Mouse (Mus musculus) MEL (cell line): ENCODE data around the gene Pbsn. TPM values are rescaled to one million over a fixed set of nuclear protein-coding genes. Genes with fewer than 3 reads are reported as not detected.
A peak's percentile ranks its signal among the peaks of the same experiment; 100 is the strongest.

Experiments used
- DNase-seq: peaks from one replicate; pipeline ENCODE4 v3.0.0; 2011; ENCODE audit warnings: low read depth, low spot score
- H3K27ac ChIP-seq: 2 replicates; pipeline ENCODE4 v1.5.1; 2012; ENCODE audit warnings: low read depth, mild to moderate bottlenecking, control low read depth, low read length, moderate library complexity; ENCODE audit not compliant: control insufficient read depth
- H3K27me3 ChIP-seq, 2 experiments: fragments of 150-350 bp in 1 of 2; sonication (generic) in 1 of 2; 2 replicates each; pipeline ENCODE4 v1.6.1; 2012; ENCODE audit warnings: low read length in 2 of 2, mild to moderate bottlenecking in 2 of 2, improper control_type of control experiment in 1 of 2, moderate library complexity in 1 of 2; ENCODE audit not compliant: insufficient read depth in 2 of 2, control insufficient read depth in 1 of 2
- H3K36me3 ChIP-seq, 2 experiments: 2 replicates each; pipeline ENCODE4 v1.6.1; 2012 to 2014; ENCODE audit warnings: low read length in 2 of 2, improper control_type of control experiment in 1 of 2, inconsistent platforms in 1 of 2, mild to moderate bottlenecking in 1 of 2; ENCODE audit not compliant: insufficient read depth in 2 of 2, control insufficient read depth in 1 of 2
- H3K4me1 ChIP-seq, 2 experiments: fragments of 150-350 bp in 1 of 2; sonication (generic) in 1 of 2; 2 replicates each; pipeline ENCODE4 v1.6.1; 2012; ENCODE audit warnings: low read length in 2 of 2, improper control_type of control experiment in 1 of 2, mild to moderate bottlenecking in 1 of 2; ENCODE audit not compliant: insufficient read depth in 2 of 2, control insufficient read depth in 1 of 2
- H3K4me3 ChIP-seq, 2 experiments: fragments of 150-350 bp in 1 of 2; sonication (generic) in 1 of 2; 2 replicates each; pipeline ENCODE4 v1.5.1; 2012; ENCODE audit warnings: low read depth in 2 of 2, low read length in 2 of 2, mild to moderate bottlenecking in 2 of 2, moderate library complexity in 2 of 2, control low read depth in 1 of 2, improper control_type of control experiment in 1 of 2; ENCODE audit not compliant: control insufficient read depth in 1 of 2, insufficient read depth in 1 of 2
- H3K79me2 ChIP-seq: 2 replicates; pipeline ENCODE4 v1.6.1; 2012; ENCODE audit warnings: mild to moderate bottlenecking, low read length, moderate library complexity; ENCODE audit not compliant: control insufficient read depth, poor library complexity, insufficient read depth
- H3K9ac ChIP-seq: 2 replicates; pipeline ENCODE4 v1.6.1; 2012; ENCODE audit warnings: low read depth, mild to moderate bottlenecking, control low read depth, low read length, moderate library complexity; ENCODE audit not compliant: control insufficient read depth, poor library complexity, severe bottlenecking
- H3K9me3 ChIP-seq: fragments of 150-350 bp; sonication (generic); replicated peaks from 2 replicates; pipeline ENCODE4 v1.6.1; 2012; ENCODE audit warnings: mild to moderate bottlenecking, low read length, improper control_type of control experiment, moderate library complexity; ENCODE audit not compliant: insufficient read depth
- CHD2 ChIP-seq: IDR thresholded peaks from 2 replicates; pipeline ENCODE4 v1.6.1; 2011; ENCODE audit warnings: low read length, improper control_type of control experiment
- CTCF ChIP-seq, 3 experiments: IDR thresholded peaks in 2 of 3; conservative IDR thresholded peaks in 1 of 3; 2 replicates each; pipeline ENCODE4 v1.5.1; 2011 to 2012; ENCODE audit warnings: low read length in 3 of 3, low read depth in 2 of 3, mild to moderate bottlenecking in 2 of 3, improper control_type of control experiment in 1 of 3, inconsistent platforms in 1 of 3, mixed read lengths in 1 of 3, moderate library complexity in 1 of 3; ENCODE audit not compliant: control insufficient read depth in 1 of 3, insufficient read depth in 1 of 3, poor library complexity in 1 of 3, severe bottlenecking in 1 of 3
- E2F4 ChIP-seq: IDR thresholded peaks from 2 replicates; pipeline ENCODE4 v1.6.1; 2011; ENCODE audit warnings: low read depth, low read length, improper control_type of control experiment, borderline replicate concordance
- EP300 ChIP-seq, 2 experiments: IDR thresholded peaks; 2 replicates each; pipeline ENCODE4 v1.6.1; 2011; ENCODE audit warnings: improper control_type of control experiment in 2 of 2, low read length in 2 of 2, low read depth in 1 of 2, mild to moderate bottlenecking in 1 of 2
- GABPA ChIP-seq: IDR thresholded peaks from 2 replicates; pipeline ENCODE4 v1.6.1; 2012; ENCODE audit warnings: low read depth, mild to moderate bottlenecking, inconsistent platforms, low read length, improper control_type of control experiment, moderate library complexity
- GATA1 ChIP-seq: IDR thresholded peaks from 2 replicates; pipeline ENCODE4 v1.6.1; 2011; ENCODE audit warnings: low read depth, low read length, improper control_type of control experiment
- KAT2A ChIP-seq: conservative IDR thresholded peaks from 2 replicates; pipeline ENCODE4 v1.6.1; 2012; ENCODE audit warnings: low read depth, low read length, improper control_type of control experiment, inconsistent platforms
- MAFK ChIP-seq: IDR thresholded peaks from 2 replicates; pipeline ENCODE4 v1.6.1; 2011; ENCODE audit warnings: low read depth, mild to moderate bottlenecking, low read length, improper control_type of control experiment, borderline replicate concordance
- MYB ChIP-seq: IDR thresholded peaks from 2 replicates; pipeline ENCODE4 v1.6.1; 2011; ENCODE audit warnings: mild to moderate bottlenecking, low read depth, low read length, improper control_type of control experiment
- POLR2A ChIP-seq, 2 experiments: IDR thresholded peaks; 2 replicates each; pipeline ENCODE4 v1.6.1; 2011 to 2012; ENCODE audit warnings: low read length in 2 of 2, mild to moderate bottlenecking in 2 of 2, control low read depth in 1 of 2, improper control_type of control experiment in 1 of 2, low read depth in 1 of 2, moderate library complexity in 1 of 2; ENCODE audit not compliant: control insufficient read depth in 1 of 2, insufficient read depth in 1 of 2, poor library complexity in 1 of 2
- POLR2AphosphoS2 ChIP-seq: IDR thresholded peaks from 2 replicates; pipeline ENCODE4 v1.6.1; 2011; ENCODE audit warnings: low read length, improper control_type of control experiment
- POLR2AphosphoS5 ChIP-seq: IDR thresholded peaks from 2 replicates; pipeline ENCODE4 v1.6.1; 2012; ENCODE audit warnings: low read depth, borderline replicate concordance, mild to moderate bottlenecking, inconsistent platforms, low read length, moderate library complexity, mixed read lengths
- RAD21 ChIP-seq: IDR thresholded peaks from 2 replicates; pipeline ENCODE4 v1.6.1; 2011; ENCODE audit warnings: mild to moderate bottlenecking, low read depth, low read length, improper control_type of control experiment
- RCOR1 ChIP-seq: IDR thresholded peaks from 2 replicates; pipeline ENCODE4 v1.6.1; 2012; ENCODE audit warnings: low read depth, mild to moderate bottlenecking, inconsistent platforms, low read length, improper control_type of control experiment
- SIN3A ChIP-seq: IDR thresholded peaks from 2 replicates; pipeline ENCODE4 v1.6.1; 2012; ENCODE audit warnings: low read length, improper control_type of control experiment, inconsistent platforms
- TCF12 ChIP-seq: IDR thresholded peaks from 2 replicates; pipeline ENCODE4 v1.6.1; 2014; ENCODE audit warnings: low read depth, mild to moderate bottlenecking, inconsistent platforms, low read length, improper control_type of control experiment, moderate library complexity
- USF1 ChIP-seq: IDR thresholded peaks from 2 replicates; pipeline ENCODE4 v1.6.1; 2014; ENCODE audit warnings: low read depth, mild to moderate bottlenecking, inconsistent platforms, low read length, improper control_type of control experiment, moderate library complexity
- ZC3H11A ChIP-seq: IDR thresholded peaks from 2 replicates; pipeline ENCODE4 v1.6.1; 2012; ENCODE audit warnings: low read depth, mild to moderate bottlenecking, inconsistent platforms, low read length, improper control_type of control experiment
- ZMIZ1 ChIP-seq: IDR thresholded peaks from 2 replicates; pipeline ENCODE4 v1.6.1; 2012; ENCODE audit warnings: low read depth, mild to moderate bottlenecking, inconsistent platforms, low read length, improper control_type of control experiment, moderate library complexity
- polyA plus RNA-seq, 2 experiments: library from polyadenylated mRNA; stranded (reverse) in 1 of 2; unstranded in 1 of 2; fragments of >175 nt in 1 of 2; fragments of >200 nt in 1 of 2; gene quantifications; 2 replicates each; pipeline versions ENCODE4 v1.2.1 to v1.2.4; 2012; ENCODE audit warnings: low replicate concordance in 2 of 2, low read depth in 1 of 2; ENCODE audit not compliant: insufficient read length in 2 of 2, insufficient read depth in 1 of 2, missing spikeins in 1 of 2
- total RNA-seq: library from RNA; depleted of rRNA; stranded (reverse); fragments of 300-350 nt; gene quantifications from 2 replicates; pipeline ENCODE4 v1.2.3, GENCODE M21; 2012

The Pbsn gene
- total and polyA plus RNA-seq, 3 experiments, result not detected

DNA sequence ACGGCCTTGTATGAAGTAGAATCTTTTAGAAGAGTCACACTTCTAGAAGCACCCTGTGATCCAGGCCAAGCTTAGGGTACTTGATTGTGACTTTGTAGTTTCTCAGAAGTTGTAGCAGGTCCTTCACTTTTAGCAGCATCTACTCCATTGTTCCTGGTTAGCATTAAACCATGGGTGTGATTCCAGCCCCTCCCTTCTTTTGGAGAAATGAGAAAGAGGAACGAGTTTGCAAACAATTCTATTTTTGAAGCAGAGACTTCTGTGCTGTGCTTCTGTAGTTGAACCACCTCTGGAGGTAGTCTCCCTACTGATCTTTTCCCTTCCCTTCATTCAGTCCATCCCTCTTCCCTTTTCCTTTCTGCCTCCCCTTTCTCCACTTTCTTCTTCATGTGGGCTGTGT is 51.1 kb downstream of the Pbsn start:
- Histone ChIP-seq H3K4me3 (no peak overlapping the region), H3K27ac (no peak overlapping the region), H3K9ac (no peak overlapping the region), H3K4me1 (peaks cover 0 to 2% of the 10 kb centered on the region in 2 experiments; a peak in 1 of 4 replicates), H3K36me3 (peaks cover 0 to 5% of the 10 kb centered on the region in 2 experiments; a peak in 2 of 4 replicates), H3K9me3 (no peaks in the 10 kb centered on the region), H3K27me3 (no peaks in the 10 kb centered on the region), H3K79me2 (no peaks in the 10 kb centered on the region)
- TF ChIP-seq RCOR1 (no peak), TCF12 (no peak), MYB (no peak), E2F4 (no peak), USF1 (no peak), KAT2A (no peak), RAD21 (no peak), MAFK (no peak), ZC3H11A (no peak), GABPA (no peak), POLR2AphosphoS2 (no peak), SIN3A (no peak), ZMIZ1 (no peak), POLR2A (IDR thresholded peaks at IDR 0.05; ENCODE audit: control insufficient read depth in 1 of 2, insufficient read depth in 1 of 2, low read depth in 1 of 2, low read length in 2 of 2, poor library complexity in 1 of 2) (no peak), CTCF (IDR thresholded peaks at IDR 0.05 in 2 of 3, conservative IDR thresholded peaks at IDR 0.05 in 1 of 3; ENCODE audit: control insufficient read depth in 1 of 3, insufficient read depth in 1 of 3, low read depth in 2 of 3, low read length in 3 of 3, poor library complexity in 1 of 3, severe bottlenecking in 1 of 3) (no peak), CHD2 (no peak)
- no peak for DNase-seq

GRCm38 (mm10) chrX:77801543-77801942 is 51.9 kb downstream of the Pbsn start:
- H3K4me1 ChIP-seq, result peaks cover 0 to 2% of the 10 kb centered on the region in 2 experiments; a peak in 1 of 4 replicates
- peaks cover 0 to 5% of the 10 kb centered on the region in 2 experiments; a peak in 2 of 4 replicates for H3K36me3 ChIP-seq
- peak; percentile 38 for DNase-seq
- H3K79me2 ChIP-seq, result no peaks in the 10 kb centered on the region
- no peak overlapping the region for H3K4me3 ChIP-seq
- H3K9ac ChIP-seq, result no peak overlapping the region
- H3K27me3 ChIP-seq, result no peaks in the 10 kb centered on the region
- no peak overlapping the region for H3K27ac ChIP-seq
- no peaks in the 10 kb centered on the region for H3K9me3 ChIP-seq
- TF ChIP-seq GATA1 (peak; percentile 61), EP300 (IDR thresholded peaks at IDR 0.05; ENCODE audit: low read depth in 1 of 2, low read length in 2 of 2) (peak in 1 of 2 experiments; percentile 18; a peak in 1 of 4 replicates), POLR2AphosphoS5 (no peak)
